Mouse (Mus musculus) lung, adult 18-20 months (tissue): ENCODE measurements around the gene Ube2j1.
A peak's percentile ranks its signal among the peaks of the same experiment; 100 is the strongest.

Experiments used
- DNase-seq, 2 experiments: peaks; one replicate each; pipeline ENCODE4 v3.0.0; 2022; ENCODE audit warnings: mixed read lengths in 2 of 2

Gene Ube2j1

DNA sequence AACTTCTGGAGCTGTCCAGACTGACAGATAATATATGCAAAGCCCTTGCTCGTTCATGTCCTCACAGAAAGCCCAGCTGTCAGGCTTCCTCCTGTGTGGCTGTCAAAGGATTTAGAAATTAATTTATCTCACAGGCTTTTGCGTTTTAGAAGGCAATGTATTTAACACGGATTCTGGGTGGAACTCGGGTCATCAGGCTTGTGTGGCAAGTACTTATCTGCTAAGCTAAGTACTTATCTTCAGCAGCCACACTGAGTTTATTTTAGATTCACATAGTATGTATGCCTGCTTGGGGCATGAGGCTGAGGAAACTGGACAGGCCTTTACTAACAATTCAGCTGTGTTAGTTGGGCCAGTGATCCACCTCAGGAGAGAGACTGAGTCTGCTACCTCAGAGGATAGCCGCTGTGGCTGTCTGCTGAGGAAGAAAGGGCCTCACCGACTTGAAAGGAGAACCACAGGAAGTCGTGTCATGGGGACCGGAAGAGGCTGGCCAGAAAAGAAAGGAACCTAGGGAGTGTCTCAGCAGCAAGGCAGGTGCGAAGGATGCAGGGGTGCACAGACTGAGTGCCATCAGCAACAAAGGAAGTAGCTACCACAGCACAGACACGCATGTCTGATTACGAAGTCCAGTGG, 41.4 kb downstream of the Ube2j1 start:
- peak in 1 of 2 experiments; percentile 2 for DNase-seq

DNA sequence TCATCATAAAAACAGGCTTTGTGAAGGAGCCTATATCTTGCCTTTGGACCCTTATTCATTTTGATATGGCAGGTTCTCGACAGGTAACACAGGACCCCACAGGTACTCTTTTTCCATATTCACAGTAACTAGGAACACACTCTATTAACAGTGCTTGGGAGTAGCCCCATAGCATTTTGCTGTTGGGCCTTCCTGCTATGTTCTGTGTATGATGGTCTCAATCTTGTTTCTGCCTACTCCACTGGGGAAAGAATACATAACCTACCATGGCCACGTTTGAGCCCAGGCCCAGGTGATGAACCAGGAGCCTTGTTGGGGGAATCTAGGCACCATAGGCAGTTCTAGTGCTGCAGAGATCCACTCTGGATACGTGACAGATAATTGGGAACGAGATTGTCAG, 43.2 kb downstream of the Ube2j1 start:
- no peak for DNase-seq

GRCm38 (mm10) chr4:33074851-33075250, 43.6 kb downstream of the Ube2j1 start:
- no peak for DNase-seq

GRCm38 (mm10) chr4:33075776-33076524, 44.7 kb downstream of the Ube2j1 start:
- no peak for DNase-seq

DNA sequence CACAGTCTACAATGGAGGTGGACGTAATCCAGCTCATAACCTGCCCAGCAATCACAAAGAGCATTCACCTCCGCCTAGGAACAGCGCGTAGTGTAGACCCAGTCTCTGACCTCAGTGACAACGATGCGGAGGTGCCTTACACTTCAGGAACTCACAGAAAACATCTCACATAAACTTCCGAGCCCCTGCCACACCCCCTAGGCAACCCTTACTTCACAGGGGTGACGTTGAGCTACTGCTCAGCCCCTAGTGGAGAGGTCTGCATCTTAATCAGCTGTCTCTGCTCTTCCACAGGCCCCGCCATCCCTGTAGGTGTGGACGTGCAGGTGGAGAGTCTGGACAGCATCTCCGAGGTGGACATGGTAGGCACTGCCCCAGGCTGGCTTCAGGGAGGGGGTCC, 45.9 kb downstream of the Ube2j1 start:
- DNase-seq, result no peak

GRCm38 (mm10) chr4:33077724-33078123, 46.5 kb downstream of the Ube2j1 start:
- DNase-seq, result no peak

DNA sequence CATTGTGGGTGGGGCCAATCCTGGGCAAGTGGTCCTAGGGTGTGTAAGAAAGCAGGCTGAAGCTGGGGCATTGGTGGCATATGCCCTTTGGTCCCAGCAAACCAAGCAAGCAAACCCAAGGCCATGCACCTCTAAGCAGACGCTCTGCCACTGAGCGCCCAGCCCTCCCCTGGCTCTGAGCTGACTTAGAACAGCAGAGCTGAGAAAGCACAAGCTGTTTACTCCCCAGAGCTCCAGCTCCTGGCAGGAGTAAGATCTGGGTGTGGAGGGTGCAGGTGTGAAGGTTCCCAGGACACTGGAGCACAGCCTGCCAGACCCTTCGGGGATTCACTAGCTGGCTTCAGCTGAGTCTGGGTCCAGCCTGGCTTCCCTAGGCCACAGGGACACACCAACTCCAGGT, 47.3 kb downstream of the Ube2j1 start:
- no peak for DNase-seq

DNA sequence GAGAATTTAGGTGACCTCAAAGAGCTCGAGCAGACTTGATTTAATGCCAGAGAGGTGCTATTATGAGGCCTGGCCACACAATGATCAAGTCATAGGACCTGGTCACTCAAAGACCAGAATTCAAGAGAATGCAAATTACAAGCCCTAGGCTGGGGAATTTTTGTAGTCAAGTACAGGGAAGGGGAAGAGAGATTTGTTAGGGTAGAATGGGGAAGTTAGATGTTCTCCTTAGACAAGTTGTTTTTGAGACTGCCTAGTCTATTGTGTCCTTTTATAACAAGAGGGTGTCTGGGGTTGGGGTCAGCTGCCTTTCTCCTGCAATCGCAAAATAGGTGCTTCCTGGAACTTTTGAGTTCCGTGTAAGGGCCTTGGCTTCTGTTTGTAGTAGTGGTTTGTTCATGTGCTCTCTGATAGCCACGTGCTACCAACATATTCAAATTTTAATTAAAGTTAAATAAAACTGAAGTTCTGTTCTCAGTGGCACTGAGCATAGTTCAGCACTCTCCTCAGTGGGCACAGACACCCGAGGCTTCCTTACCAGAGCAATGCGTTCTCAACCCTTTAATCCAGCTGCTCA, 68.0 kb downstream of the Ube2j1 start:
- no peak for DNase-seq
